Mouse (Mus musculus) lung, adult 2 months (tissue): ENCODE measurements at regions not wholly inside any gene's neighbourhood (a gene's known extent, or its start where the extent isn't known, plus 50 kb on each side); places are given as distances from the start of the nearest gene placed in this dataset.

Experiments
- CTCF ChIP-seq: fragments of 200-500 bp; IDR thresholded peaks from 2 replicates; pipeline ENCODE4 v1.5.1; 2011; ENCODE audit warnings: mild to moderate bottlenecking, low read length, control low read depth; ENCODE audit not compliant: insufficient read depth
- POLR2A ChIP-seq: fragments of 200-500 bp; IDR thresholded peaks from 2 replicates; pipeline ENCODE4 v1.6.1; 2011; ENCODE audit warnings: low read depth, mild to moderate bottlenecking, control low read depth, low read length, borderline replicate concordance; ENCODE audit errors: extremely low read depth

GRCm38 (mm10) chr16:73217555-73217954 lies 909.4 kb downstream of the Robo1 start:
- TF ChIP-seq CTCF (no peak), POLR2A (no peak)
